Mouse (Mus musculus): ENCODE results near the gene Sp9. TPM values are rescaled to one million over a fixed set of nuclear protein-coding genes. Genes with fewer than 3 reads are reported as not detected.
A peak's percentile ranks its signal among the peaks of the same experiment; 100 is the strongest.

Gene Sp9
- polyA plus RNA-seq, 1 experiment from 2014 or later, result not detected

DNA sequence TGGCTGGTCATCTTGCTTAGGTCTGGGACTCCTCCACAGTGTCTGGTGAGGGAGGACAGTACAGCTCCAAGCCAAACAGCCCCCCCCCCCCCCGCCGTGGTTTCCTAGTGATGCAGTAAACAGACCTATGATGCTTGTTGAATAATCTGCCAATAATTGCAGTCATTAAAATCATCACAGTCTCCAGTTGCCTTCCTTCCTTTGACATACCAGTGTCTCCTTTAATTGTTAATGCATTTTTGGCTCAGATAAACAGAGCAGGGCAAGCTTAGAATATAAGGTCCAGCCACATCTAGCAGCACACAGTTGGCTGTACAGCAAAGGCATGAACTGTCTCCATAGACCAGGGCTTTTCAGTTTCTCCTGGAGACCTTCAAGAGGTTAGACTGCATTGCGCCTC lies 4.5 kb upstream of the Sp9 start:
- peaks cover 90% of the 10 kb centered on the region for H3K27me3 ChIP-seq (ENCODE audit: insufficient read depth, low read length)
- WGBS, result 19% methylated on average over 3 of the region's 3 CpGs
- H3K9me3 ChIP-seq (ENCODE audit: low read length), result no peaks in the 10 kb centered on the region
- H3K4me1 ChIP-seq (ENCODE audit: insufficient read depth, low read length), result peaks cover 27% of the 10 kb centered on the region
- no peak overlapping the region for H3K4me3 ChIP-seq (ENCODE audit: low read length)
- no peak overlapping the region for H3K27ac ChIP-seq (ENCODE audit: low read length)
- no peaks in the 10 kb centered on the region for H3K36me3 ChIP-seq (ENCODE audit: insufficient read depth, low read length)
- H3K9ac ChIP-seq (replicated peaks; ENCODE audit: low read length), result no peak overlapping the region
- no peak for ATAC-seq (ENCODE audit: low FRiP score, low TSS enrichment)
- no peak overlapping the region for H3K4me2 ChIP-seq (replicated peaks; ENCODE audit: low read depth, low read length)

DNA sequence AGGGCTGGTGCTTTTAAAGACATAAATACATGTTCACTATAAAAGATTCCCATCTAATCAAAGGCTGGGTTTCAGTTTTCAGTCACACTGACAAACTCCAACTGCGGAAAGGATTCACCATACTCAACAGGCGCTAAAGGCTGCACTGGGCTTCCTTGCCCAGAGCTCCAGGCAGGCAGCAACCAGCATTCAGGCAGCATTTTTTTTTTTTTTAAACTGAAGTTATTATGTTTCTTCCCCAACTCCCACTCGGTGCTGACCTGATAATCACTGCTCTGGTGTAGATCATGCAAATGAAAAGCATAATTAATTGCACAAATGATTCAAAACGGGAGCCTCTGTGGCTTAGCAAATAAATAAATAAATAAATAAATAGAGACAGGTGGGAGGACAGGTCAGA lies 3.9 kb upstream of the Sp9 start:
- no peak overlapping the region for H3K4me3 ChIP-seq (ENCODE audit: low read length)
- H3K9ac ChIP-seq (replicated peaks; ENCODE audit: low read length), result no peak overlapping the region
- H3K27ac ChIP-seq (ENCODE audit: low read length), result no peak overlapping the region
- no peaks in the 10 kb centered on the region for H3K36me3 ChIP-seq (ENCODE audit: insufficient read depth, low read length)
- H3K4me2 ChIP-seq (replicated peaks; ENCODE audit: low read depth, low read length), result no peak overlapping the region
- ATAC-seq (ENCODE audit: low FRiP score, low TSS enrichment), result no peak
- peaks cover 33% of the 10 kb centered on the region for H3K4me1 ChIP-seq (ENCODE audit: insufficient read depth, low read length)
- H3K9me3 ChIP-seq (ENCODE audit: low read length), result no peaks in the 10 kb centered on the region
- WGBS, result 8% methylated on average over 4 of the region's 4 CpGs
- peaks cover 90% of the 10 kb centered on the region for H3K27me3 ChIP-seq (ENCODE audit: insufficient read depth, low read length)

DNA sequence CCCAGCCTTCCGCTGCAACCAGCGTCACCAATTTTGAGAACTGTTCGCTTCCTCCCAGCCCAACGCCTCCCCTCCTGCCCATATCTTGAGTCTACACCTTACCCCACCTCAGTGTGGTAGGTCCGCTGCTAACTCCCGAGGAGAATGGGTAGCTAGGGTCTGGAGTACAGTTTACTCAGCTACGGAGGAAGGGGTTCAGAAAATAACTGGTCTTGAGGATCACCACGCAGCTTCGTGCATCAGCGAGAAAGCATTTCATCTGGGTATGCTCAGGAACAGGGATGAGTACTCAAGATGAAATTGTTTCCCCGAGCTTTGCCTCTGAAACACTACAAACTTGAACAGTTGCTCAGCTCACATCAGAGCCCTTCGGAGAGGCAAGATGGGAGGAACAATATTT lies 3.4 kb upstream of the Sp9 start:
- Histone ChIP-seq H3K9me3 (ENCODE audit: low read length) (no peaks in the 10 kb centered on the region), H3K9ac (replicated peaks; ENCODE audit: low read length) (no peak overlapping the region), H3K36me3 (ENCODE audit: insufficient read depth, low read length) (no peaks in the 10 kb centered on the region), H3K4me2 (replicated peaks; ENCODE audit: low read depth, low read length) (no peak overlapping the region), H3K4me1 (ENCODE audit: insufficient read depth, low read length) (peaks cover 37% of the 10 kb centered on the region), H3K27ac (ENCODE audit: low read length) (no peak overlapping the region), H3K4me3 (ENCODE audit: low read length) (no peak overlapping the region), H3K27me3 (ENCODE audit: insufficient read depth, low read length) (peaks cover 90% of the 10 kb centered on the region)
- under 1% methylated on average over 12 of the region's 12 CpGs for WGBS
- no peak for ATAC-seq (ENCODE audit: low FRiP score, low TSS enrichment)

DNA sequence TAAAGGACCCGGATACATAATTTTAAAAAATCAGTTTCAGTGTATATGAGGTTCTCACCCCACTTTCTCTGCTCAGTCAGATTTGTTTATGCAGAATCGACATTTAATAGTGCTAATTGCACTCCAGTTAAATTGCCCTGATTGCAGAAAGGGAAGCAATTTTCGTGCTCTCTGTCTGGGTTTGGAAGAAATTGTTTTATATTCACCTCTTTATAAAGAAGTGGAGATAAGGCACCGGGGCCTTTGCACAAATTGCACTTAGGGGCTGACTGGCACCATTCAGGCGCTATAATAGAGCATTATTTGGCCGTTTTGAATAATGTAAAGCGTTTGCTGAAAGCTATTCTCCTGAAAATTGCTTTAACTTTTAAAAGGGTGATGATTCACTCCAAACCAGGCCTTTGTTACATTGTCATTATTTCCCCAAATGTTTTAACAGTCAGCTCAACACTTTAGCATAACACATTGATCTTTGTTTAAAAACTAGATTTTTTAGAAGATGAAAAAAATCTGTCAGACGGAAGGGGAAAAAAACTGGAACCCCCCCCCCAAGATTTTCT lies 2.8 kb upstream of the Sp9 start:
- Histone ChIP-seq H3K9ac (replicated peaks; ENCODE audit: low read length) (no peak overlapping the region), H3K4me3 (ENCODE audit: low read length) (no peak overlapping the region), H3K27ac (ENCODE audit: low read length) (no peak overlapping the region), H3K9me3 (ENCODE audit: low read length) (no peaks in the 10 kb centered on the region), H3K4me2 (replicated peaks; ENCODE audit: low read depth, low read length) (no peak overlapping the region), H3K4me1 (ENCODE audit: insufficient read depth, low read length) (peaks cover 37% of the 10 kb centered on the region), H3K27me3 (ENCODE audit: insufficient read depth, low read length) (peaks cover 90% of the 10 kb centered on the region), H3K36me3 (ENCODE audit: insufficient read depth, low read length) (no peaks in the 10 kb centered on the region)
- 7% methylated on average over 8 of the region's 8 CpGs for WGBS
- ATAC-seq (ENCODE audit: low FRiP score, low TSS enrichment), result no peak

DNA sequence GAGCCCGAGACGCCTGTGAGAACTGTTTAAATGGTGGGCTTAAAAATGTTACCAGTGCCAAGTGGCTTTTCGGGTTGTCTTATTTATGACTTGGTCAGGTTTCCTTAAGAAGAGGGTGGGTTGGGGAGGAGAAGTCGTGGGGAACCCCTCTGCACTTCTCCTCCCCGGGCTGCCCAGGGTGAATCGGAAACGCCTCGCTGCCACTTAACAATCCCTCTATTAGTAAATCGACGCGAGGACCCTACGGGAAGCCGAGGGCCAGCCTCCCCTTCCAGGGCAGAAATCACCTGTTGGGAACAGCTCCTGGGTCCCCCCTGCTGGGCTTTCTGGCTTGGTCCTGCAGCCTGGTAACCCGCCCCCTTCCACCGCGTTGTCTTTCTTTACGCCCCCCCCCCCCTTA lies 2.1 kb upstream of the Sp9 start:
- Histone ChIP-seq H3K9ac (replicated peaks; ENCODE audit: low read length) (no peak overlapping the region), H3K27ac (ENCODE audit: low read length) (no peak overlapping the region), H3K27me3 (ENCODE audit: insufficient read depth, low read length) (peaks cover 90% of the 10 kb centered on the region), H3K4me2 (replicated peaks; ENCODE audit: low read depth, low read length) (no peak overlapping the region), H3K36me3 (ENCODE audit: insufficient read depth, low read length) (no peaks in the 10 kb centered on the region), H3K9me3 (ENCODE audit: low read length) (no peaks in the 10 kb centered on the region), H3K4me3 (ENCODE audit: low read length) (no peak overlapping the region), H3K4me1 (ENCODE audit: insufficient read depth, low read length) (peaks cover 37% of the 10 kb centered on the region)
- WGBS, result 2% methylated on average over 17 of the region's 17 CpGs
- no peak for ATAC-seq (ENCODE audit: low FRiP score, low TSS enrichment)

DNA sequence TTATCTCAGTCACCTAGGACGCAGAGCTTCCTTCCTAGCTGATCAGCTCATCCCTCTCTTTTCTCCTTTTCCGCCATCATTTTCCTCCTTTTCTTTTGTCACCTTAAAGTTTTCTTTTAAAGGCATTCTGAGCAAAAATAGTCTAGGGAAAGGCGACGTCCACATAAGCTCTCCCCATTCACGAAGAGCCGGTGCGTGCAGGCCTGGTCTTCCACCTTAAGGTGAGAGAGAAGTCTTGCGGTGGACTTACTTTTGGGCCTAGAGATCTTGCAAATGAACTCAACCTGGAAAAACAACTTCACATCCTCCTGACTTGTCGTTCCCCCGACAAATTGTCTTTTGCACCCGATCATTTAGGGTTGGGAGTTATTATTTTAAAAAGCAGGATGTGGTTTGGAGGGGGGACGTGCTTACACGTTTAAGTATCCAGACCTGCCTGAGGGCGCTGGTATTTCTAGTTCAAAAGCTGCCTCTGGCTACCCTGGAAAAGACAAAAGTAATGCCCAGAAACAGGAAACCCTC lies 1.6 kb upstream of the Sp9 start:
- no peak overlapping the region for H3K4me3 ChIP-seq (ENCODE audit: low read length)
- 2% methylated on average over 14 of the region's 14 CpGs for WGBS
- H3K36me3 ChIP-seq (ENCODE audit: insufficient read depth, low read length), result no peaks in the 10 kb centered on the region
- peaks cover 87% of the 10 kb centered on the region for H3K27me3 ChIP-seq (ENCODE audit: insufficient read depth, low read length)
- H3K4me1 ChIP-seq (ENCODE audit: insufficient read depth, low read length), result peaks cover 39% of the 10 kb centered on the region
- ATAC-seq (ENCODE audit: low FRiP score, low TSS enrichment), result no peak
- H3K9me3 ChIP-seq (ENCODE audit: low read length), result no peaks in the 10 kb centered on the region
- no peak overlapping the region for H3K4me2 ChIP-seq (replicated peaks; ENCODE audit: low read depth, low read length)
- H3K27ac ChIP-seq (ENCODE audit: low read length), result no peak overlapping the region
- no peak overlapping the region for H3K9ac ChIP-seq (replicated peaks; ENCODE audit: low read length)

DNA sequence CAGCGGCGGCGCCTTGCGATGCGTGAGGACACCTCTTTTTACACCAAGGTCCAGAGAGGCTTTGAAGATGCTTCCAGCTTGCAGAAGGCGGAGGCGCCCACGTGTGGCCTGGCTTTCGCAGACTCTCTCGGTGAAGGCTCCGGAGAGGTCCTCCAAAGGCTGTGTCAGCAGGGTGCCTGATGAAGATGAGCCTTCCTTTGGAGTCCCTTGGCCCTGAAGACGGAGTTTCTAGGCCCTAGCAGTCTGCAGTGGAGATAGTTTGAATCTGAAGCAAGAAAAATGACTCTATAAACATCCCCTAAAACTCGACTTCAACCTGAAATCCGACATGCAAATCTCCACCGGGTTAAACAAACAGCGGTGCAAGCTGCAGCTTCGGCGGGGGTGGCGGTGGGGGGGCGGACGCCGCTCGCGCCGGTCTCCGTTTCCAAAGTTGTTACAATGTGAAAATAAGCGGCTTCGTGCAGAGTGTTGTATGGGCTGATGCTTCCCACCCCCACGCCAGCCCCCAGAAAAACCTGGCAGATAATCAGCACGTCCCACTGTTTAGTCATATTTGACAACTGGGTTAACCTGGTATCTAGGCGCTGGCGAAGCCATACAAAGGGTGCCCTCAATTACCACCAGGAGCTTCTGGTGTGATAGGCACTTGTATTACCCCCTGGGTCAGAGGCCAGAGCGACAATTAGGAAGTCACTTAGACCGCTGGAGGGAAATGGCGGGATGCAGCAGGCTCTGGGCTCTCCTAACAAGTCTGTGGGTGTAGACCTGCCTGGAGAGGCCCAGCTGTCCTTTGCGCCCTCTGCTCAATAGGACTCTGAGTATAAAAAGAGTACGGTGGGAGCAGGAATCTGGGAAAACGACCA lies 899 bp upstream of the Sp9 start:
- Histone ChIP-seq H3K27ac (ENCODE audit: low read length) (no peak overlapping the region), H3K4me1 (ENCODE audit: insufficient read depth, low read length) (peaks cover 39% of the 10 kb centered on the region), H3K9ac (replicated peaks; ENCODE audit: low read length) (no peak overlapping the region), H3K4me2 (replicated peaks; ENCODE audit: low read depth, low read length) (no peak overlapping the region), H3K9me3 (ENCODE audit: low read length) (no peaks in the 10 kb centered on the region), H3K4me3 (ENCODE audit: low read length) (peak overlapping the region; percentile 21; the same call in 1 of the 2 replicates), H3K27me3 (ENCODE audit: insufficient read depth, low read length) (peaks cover 83% of the 10 kb centered on the region), H3K36me3 (ENCODE audit: insufficient read depth, low read length) (no peaks in the 10 kb centered on the region)
- 1% methylated on average over 38 of the region's 38 CpGs for WGBS
- ATAC-seq (ENCODE audit: low FRiP score, low TSS enrichment), result no peak; the same call in 1 of the 2 replicates

DNA sequence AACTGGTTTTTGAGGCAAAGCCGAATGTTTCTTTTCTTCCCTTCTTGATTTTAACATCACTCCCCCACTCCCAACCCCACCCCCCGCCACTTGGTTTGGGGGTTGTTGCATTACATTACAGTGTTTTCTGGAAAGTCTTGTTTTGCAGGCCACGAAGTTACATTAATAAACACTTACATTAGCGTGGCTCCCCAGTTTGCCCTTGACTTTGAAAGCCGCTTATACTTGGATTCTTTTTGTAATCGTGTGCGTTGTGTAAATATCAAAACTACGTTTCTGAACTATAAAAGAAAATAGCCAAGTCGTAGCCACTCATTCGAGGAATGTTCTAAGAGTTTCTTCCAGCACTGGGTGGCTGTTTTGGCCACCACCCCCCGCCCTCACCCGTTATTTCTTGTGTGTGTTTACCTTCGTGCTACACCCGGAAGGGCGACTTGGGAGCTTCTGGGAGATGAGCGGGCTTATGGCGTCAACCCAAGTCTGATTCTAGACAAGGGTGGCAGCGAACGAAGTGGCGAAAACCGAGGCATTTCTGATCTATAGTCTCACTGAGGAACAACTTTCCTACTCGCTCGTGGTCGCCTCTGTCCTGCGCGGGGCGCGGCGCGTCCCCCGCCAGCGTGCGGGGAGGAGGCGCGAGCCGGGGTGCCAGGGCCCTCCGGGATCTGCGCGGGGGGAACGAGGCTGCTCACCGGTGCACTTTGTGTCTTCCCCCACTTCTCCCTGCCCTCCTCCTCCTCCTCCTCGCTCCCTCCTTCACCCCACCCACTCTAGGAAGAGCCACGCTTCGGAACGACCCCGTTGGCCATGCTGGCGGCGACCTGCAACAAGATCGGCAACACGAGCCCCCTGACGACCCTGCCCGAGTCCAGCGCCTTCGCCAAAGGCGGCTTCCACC lies 875 bp downstream of the Sp9 start:
- H3K27me3 ChIP-seq (ENCODE audit: insufficient read depth, low read length), result peaks cover 81% of the 10 kb centered on the region
- H3K27ac ChIP-seq (ENCODE audit: low read length), result no peak overlapping the region
- no peak for ATAC-seq (ENCODE audit: low FRiP score, low TSS enrichment)
- H3K9ac ChIP-seq (replicated peaks; ENCODE audit: low read length), result peak overlapping the region; percentile 35; the same call in 1 of the 2 replicates
- H3K4me3 ChIP-seq (ENCODE audit: low read length), result peak overlapping the region; percentile 44
- WGBS, result under 1% methylated on average over 49 of the region's 55 CpGs
- H3K36me3 ChIP-seq (ENCODE audit: insufficient read depth, low read length), result no peaks in the 10 kb centered on the region
- no peaks in the 10 kb centered on the region for H3K9me3 ChIP-seq (ENCODE audit: low read length)
- peaks cover 42% of the 10 kb centered on the region for H3K4me1 ChIP-seq (ENCODE audit: insufficient read depth, low read length)
- peak overlapping the region; percentile 60 for H3K4me2 ChIP-seq (replicated peaks; ENCODE audit: low read depth, low read length)

DNA sequence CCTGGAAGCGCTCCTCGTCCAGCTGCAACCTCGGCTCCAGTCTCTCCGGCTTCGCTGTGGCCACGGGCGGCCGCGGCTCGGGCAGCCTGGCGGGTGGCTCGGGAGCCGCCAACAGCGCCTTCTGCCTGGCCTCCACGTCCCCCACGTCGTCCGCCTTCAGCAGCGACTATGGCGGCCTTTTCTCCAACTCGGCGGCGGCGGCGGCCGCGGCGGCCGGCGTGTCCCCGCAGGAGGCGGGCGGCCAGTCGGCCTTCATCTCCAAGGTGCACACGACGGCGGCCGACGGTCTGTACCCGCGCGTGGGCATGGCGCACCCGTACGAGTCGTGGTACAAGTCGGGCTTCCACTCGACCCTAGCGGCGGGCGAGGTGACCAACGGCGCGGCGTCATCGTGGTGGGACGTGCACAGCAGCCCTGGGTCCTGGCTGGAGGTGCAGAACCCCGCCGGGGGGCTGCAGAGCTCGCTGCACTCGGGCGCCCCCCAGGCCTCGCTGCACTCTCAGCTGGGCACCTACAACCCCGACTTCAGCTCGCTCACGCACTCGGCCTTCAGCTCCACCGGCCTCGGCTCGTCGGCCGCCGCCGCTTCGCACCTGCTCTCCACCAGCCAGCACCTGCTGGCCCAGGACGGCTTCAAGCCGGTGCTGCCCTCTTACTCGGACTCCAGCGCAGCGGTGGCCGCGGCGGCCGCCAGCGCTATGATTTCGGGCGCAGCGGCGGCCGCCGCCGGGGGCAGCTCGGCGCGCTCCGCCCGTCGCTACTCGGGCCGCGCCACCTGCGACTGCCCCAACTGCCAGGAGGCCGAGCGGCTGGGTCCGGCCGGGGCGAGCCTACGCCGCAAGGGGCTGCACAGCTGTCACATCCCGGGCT lies 1.8 kb downstream of the Sp9 start:
- ATAC-seq (ENCODE audit: low FRiP score, low TSS enrichment), result peak; percentile 52

More for the DNA sequence above, 1.8 kb downstream of the Sp9 start:
- Histone ChIP-seq H3K36me3 (ENCODE audit: insufficient read depth, low read length) (no peaks in the 10 kb centered on the region), H3K4me3 (ENCODE audit: low read length) (peak overlapping the region; percentile 44), H3K4me1 (ENCODE audit: insufficient read depth, low read length) (peaks cover 44% of the 10 kb centered on the region), H3K9ac (replicated peaks; ENCODE audit: low read length) (peak overlapping the region; percentile 35; the same call in 1 of the 2 replicates), H3K27me3 (ENCODE audit: insufficient read depth, low read length) (peaks cover 79% of the 10 kb centered on the region), H3K4me2 (replicated peaks; ENCODE audit: low read depth, low read length) (peak overlapping the region; percentile 60), H3K27ac (ENCODE audit: low read length) (no peak overlapping the region), H3K9me3 (ENCODE audit: low read length) (no peaks in the 10 kb centered on the region)
- under 1% methylated on average over 94 of the region's 110 CpGs for WGBS
